25 mouse cellular contexts compared by ENCODE assay signal in the genomic region with DNA sequence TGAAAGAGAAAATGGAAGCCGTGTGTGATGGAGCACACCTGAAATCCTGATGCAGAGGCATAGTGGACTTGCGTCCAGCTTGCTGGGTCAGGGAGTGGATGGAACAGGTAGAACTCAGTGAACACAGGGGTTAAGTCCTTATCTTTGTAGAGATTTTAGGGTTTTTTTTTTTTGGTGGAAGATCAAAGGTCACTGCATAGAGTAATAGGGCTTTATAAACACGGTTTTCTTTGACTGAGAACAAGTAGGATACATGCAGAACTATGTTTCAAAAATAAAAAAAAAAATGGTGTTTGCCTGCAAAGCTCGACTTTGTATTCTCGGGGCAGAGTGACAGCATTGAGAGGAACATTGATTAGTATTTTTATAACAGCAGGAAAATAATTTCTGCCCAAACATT.
"Had no signal": no experiment of that assay in that cellular context is flagged by ENCODE, and none has a peak within 500 bp of the region (broad histone marks: within the 10 kb centered on the region; RNA-seq: fewer than 3 reads in every experiment).

No protein-coding gene starts in this region.

- H3K4me3 ChIP-seq: embryonic facial prominence, embryonic 10.5 days; embryonic facial prominence, embryonic 12.5 days; embryonic facial prominence, embryonic 13.5 days; embryonic facial prominence, embryonic 15.5 days; erythroblast, embryonic 14.5 days; forebrain, embryonic 10.5 days; forebrain, embryonic 12.5 days; forebrain, embryonic 13.5 days; forebrain, embryonic 15.5 days; gastrocnemius, adult 2 months; heart, adult 2 months had no signal

- H3K27me3 ChIP-seq: embryonic facial prominence, embryonic 12.5 days; embryonic facial prominence, embryonic 13.5 days; embryonic facial prominence, embryonic 15.5 days; forebrain, embryonic 12.5 days; forebrain, embryonic 13.5 days; forebrain, embryonic 15.5 days had no signal

- ATAC-seq: forebrain, embryonic 13.5 days; forebrain, embryonic 14.5 days; forebrain, embryonic 15.5 days; forebrain, embryonic 16.5 days; forebrain, postnatal 0 days had no signal

- DNase-seq: cerebellum, adult 8-10 months; cerebellum, adult 9-10 months; cerebellum, adult 9-11 months; cerebellum, postnatal 25 days; cerebellum, postnatal 36 days; embryo, embryonic 11 days; forebrain, postnatal 0 days; gastrocnemius, postnatal 10 days; gastrocnemius, postnatal 14 days; gastrocnemius, postnatal 25 days; gastrocnemius, postnatal 36 days; heart, adult 11 months had no signal

- H3K36me3 ChIP-seq: embryonic facial prominence, embryonic 10.5 days; embryonic facial prominence, embryonic 12.5 days; embryonic facial prominence, embryonic 13.5 days; embryonic facial prominence, embryonic 15.5 days; forebrain, embryonic 10.5 days; forebrain, embryonic 12.5 days; forebrain, embryonic 15.5 days had no signal

- H3K9me3 ChIP-seq: embryonic facial prominence, embryonic 12.5 days; embryonic facial prominence, embryonic 15.5 days; forebrain, embryonic 12.5 days; forebrain, embryonic 13.5 days; forebrain, embryonic 15.5 days had no signal

- H3K4me1 ChIP-seq: embryonic facial prominence, embryonic 10.5 days; embryonic facial prominence, embryonic 12.5 days; embryonic facial prominence, embryonic 13.5 days; embryonic facial prominence, embryonic 15.5 days; forebrain, embryonic 13.5 days; forebrain, embryonic 15.5 days had no signal

- H3K27ac ChIP-seq: embryonic facial prominence, embryonic 10.5 days; embryonic facial prominence, embryonic 12.5 days; embryonic facial prominence, embryonic 13.5 days; embryonic facial prominence, embryonic 15.5 days; forebrain, embryonic 10.5 days; forebrain, embryonic 12.5 days; forebrain, embryonic 13.5 days; forebrain, embryonic 15.5 days; heart, adult 2 months had no signal

- H3K9ac ChIP-seq: embryonic facial prominence, embryonic 12.5 days; embryonic facial prominence, embryonic 13.5 days; embryonic facial prominence, embryonic 15.5 days; forebrain, embryonic 12.5 days; forebrain, embryonic 13.5 days; forebrain, embryonic 15.5 days; forebrain, postnatal 0 days had no signal

- H3K4me2 ChIP-seq: embryonic facial prominence, embryonic 12.5 days; embryonic facial prominence, embryonic 13.5 days; embryonic facial prominence, embryonic 15.5 days; forebrain, embryonic 12.5 days; forebrain, embryonic 13.5 days; forebrain, embryonic 15.5 days had no signal
